Mouse (Mus musculus): ENCODE measurements around the gene Lpcat2. TPM values are rescaled to one million over a fixed set of nuclear protein-coding genes. Genes with fewer than 3 reads are reported as not detected.

Lpcat2 gene
- total RNA-seq (2015; ENCODE audit: low replicate concordance) (7.7 and 29.0 TPM in 2 replicates), total RNA-seq (2017; ENCODE audit: low replicate concordance) (8.6 and 8.8 TPM in 2 replicates)

- no peak for ATAC-seq (replicated peaks; ENCODE audit: low FRiP score, poor library complexity, severe bottlenecking)
Observed at GRCm38 (mm10) chr8:92855171-92855894, at the start of gene Lpcat2. Gene Lpcat2, plus strand, starts transcription at chr8:92855339.

- ATAC-seq (replicated peaks; ENCODE audit: low FRiP score, poor library complexity, severe bottlenecking) = no peak
Observed at GRCm38 (mm10) chr8:92812773-92813172, 42.4 kb upstream of the Lpcat2 start.

GRCm38 (mm10) chr8:92815661-92816060 lies 39.5 kb upstream of the Lpcat2 start:
- no peak for ATAC-seq (replicated peaks; ENCODE audit: low FRiP score, poor library complexity, severe bottlenecking)

- no peak for ATAC-seq (replicated peaks; ENCODE audit: low FRiP score, poor library complexity, severe bottlenecking)
Observed at GRCm38 (mm10) chr8:92817928-92818818, 37.0 kb upstream of the Lpcat2 start.

- ATAC-seq (replicated peaks; ENCODE audit: low FRiP score, poor library complexity, severe bottlenecking) = no peak
Observed at GRCm38 (mm10) chr8:92821151-92821550, 34.0 kb upstream of the Lpcat2 start.

- ATAC-seq (replicated peaks; ENCODE audit: low FRiP score, poor library complexity, severe bottlenecking) = no peak
Observed at GRCm38 (mm10) chr8:92822386-92822785, 32.8 kb upstream of the Lpcat2 start.

GRCm38 (mm10) chr8:92825991-92826390 lies 29.1 kb upstream of the Lpcat2 start:
- ATAC-seq (replicated peaks; ENCODE audit: low FRiP score, poor library complexity, severe bottlenecking) = no peak

- ATAC-seq (replicated peaks; ENCODE audit: low FRiP score, poor library complexity, severe bottlenecking) = no peak
Observed at GRCm38 (mm10) chr8:92827243-92828034, 27.7 kb upstream of the Lpcat2 start, which contains the start of gene Mmp2. Gene Mmp2, plus strand, starts transcription at chr8:92827291.

GRCm38 (mm10) chr8:92828251-92828743 lies 26.8 kb upstream of the Lpcat2 start:
- ATAC-seq (replicated peaks; ENCODE audit: low FRiP score, poor library complexity, severe bottlenecking) = no peak

- ATAC-seq (replicated peaks; ENCODE audit: low FRiP score, poor library complexity, severe bottlenecking) = no peak
Observed at GRCm38 (mm10) chr8:92834065-92834731, 20.9 kb upstream of the Lpcat2 start.

- no peak for ATAC-seq (replicated peaks; ENCODE audit: low FRiP score, poor library complexity, severe bottlenecking)
Observed at GRCm38 (mm10) chr8:92834786-92835500, 20.2 kb upstream of the Lpcat2 start.

- no peak for ATAC-seq (replicated peaks; ENCODE audit: low FRiP score, poor library complexity, severe bottlenecking)
Observed at GRCm38 (mm10) chr8:92835901-92836300, 19.2 kb upstream of the Lpcat2 start.

- ATAC-seq (replicated peaks; ENCODE audit: low FRiP score, poor library complexity, severe bottlenecking) = no peak
Observed at GRCm38 (mm10) chr8:92838616-92839015, 16.5 kb upstream of the Lpcat2 start.

- ATAC-seq (replicated peaks; ENCODE audit: low FRiP score, poor library complexity, severe bottlenecking) = no peak
Observed at GRCm38 (mm10) chr8:92839161-92839560, 16.0 kb upstream of the Lpcat2 start.

GRCm38 (mm10) chr8:92839876-92840275 lies 15.3 kb upstream of the Lpcat2 start:
- ATAC-seq (replicated peaks; ENCODE audit: low FRiP score, poor library complexity, severe bottlenecking) = no peak

GRCm38 (mm10) chr8:92846684-92847083 lies 8.5 kb upstream of the Lpcat2 start:
- no peak for ATAC-seq (replicated peaks; ENCODE audit: low FRiP score, poor library complexity, severe bottlenecking)

- no peak for ATAC-seq (replicated peaks; ENCODE audit: low FRiP score, poor library complexity, severe bottlenecking)
Observed at GRCm38 (mm10) chr8:92847299-92847698, 7.8 kb upstream of the Lpcat2 start.

GRCm38 (mm10) chr8:92849261-92849660 lies 5.9 kb upstream of the Lpcat2 start:
- no peak for ATAC-seq (replicated peaks; ENCODE audit: low FRiP score, poor library complexity, severe bottlenecking)

- no peak for ATAC-seq (replicated peaks; ENCODE audit: low FRiP score, poor library complexity, severe bottlenecking)
Observed at GRCm38 (mm10) chr8:92850239-92850638, 4.9 kb upstream of the Lpcat2 start.
